Mouse (Mus musculus) monocyte, adult 5-6 weeks (primary cell): ENCODE results near the gene Tacr1. TPM values are rescaled to one million over a fixed set of nuclear protein-coding genes. Genes with fewer than 3 reads are reported as not detected.

Experiments
- ATAC-seq: fragments of 153-309, 156-312 bp; replicated peaks from 2 replicates; pipeline ENCODE4 v1.8.0; 2017; ENCODE audit warnings: mild to moderate bottlenecking; ENCODE audit not compliant: low TSS enrichment, insufficient number of reproducible peaks, severe bottlenecking, poor library complexity, low FRiP score
- total RNA-seq: library from RNA; stranded (forward); fragments of 200-1000, 200-491, 200-594 nt; gene quantifications from 3 replicates; pipeline ENCODE4 v1.2.3, GENCODE M21; 2017

Gene Tacr1
- total RNA-seq, 1 experiment from 2014 or later, result not detected

DNA sequence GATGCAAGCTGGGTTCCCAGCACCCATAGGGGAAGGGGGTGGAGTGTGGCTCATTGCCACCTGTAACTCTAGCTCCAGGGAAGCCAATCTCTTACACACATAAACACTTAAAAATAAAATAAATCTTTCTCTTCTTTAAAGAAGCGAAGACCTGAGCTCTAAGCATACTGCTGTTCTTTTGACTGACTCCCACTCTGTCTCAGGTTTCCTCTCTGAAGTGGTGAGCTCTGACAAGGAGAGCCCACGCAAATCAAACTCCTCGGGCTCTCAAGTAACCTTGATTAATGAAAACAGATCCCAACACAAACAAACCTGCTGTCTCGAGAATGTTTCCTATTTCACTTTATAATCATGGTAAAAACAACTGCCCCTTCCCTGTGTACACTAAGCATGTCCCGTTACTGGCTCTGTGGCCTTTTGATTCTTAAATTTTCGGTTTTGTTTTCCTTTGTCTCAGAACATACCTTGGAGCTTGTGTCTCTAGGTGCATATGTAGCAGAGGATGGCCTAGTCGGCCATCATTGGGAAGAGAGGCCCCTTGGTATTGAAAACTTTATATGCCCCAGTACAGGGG, 108.8 kb downstream of the Tacr1 start:
- ATAC-seq, result no peak

- ATAC-seq, result no peak
Observed at GRCm38 (mm10) chr6:82519626-82520025, 117.5 kb downstream of the Tacr1 start.

DNA sequence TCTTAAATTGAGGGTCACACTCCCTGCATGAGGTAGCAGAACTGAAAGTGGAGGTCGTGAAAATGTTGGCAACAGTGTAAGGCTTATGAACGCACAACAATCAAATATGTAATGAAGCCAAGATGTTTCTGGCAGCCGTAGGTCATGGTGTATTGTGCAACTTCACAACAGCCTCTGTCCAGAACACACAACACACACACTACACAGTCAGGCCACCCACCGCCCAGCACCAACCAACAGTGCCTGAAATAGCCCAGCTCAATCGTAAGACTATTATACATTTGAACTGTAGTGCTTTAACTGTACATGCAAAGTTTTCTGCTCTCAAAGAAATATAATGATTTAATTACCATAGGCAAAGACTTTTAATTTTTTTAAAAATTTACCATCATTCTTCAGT, 120.4 kb downstream of the Tacr1 start:
- ATAC-seq, result no peak

DNA sequence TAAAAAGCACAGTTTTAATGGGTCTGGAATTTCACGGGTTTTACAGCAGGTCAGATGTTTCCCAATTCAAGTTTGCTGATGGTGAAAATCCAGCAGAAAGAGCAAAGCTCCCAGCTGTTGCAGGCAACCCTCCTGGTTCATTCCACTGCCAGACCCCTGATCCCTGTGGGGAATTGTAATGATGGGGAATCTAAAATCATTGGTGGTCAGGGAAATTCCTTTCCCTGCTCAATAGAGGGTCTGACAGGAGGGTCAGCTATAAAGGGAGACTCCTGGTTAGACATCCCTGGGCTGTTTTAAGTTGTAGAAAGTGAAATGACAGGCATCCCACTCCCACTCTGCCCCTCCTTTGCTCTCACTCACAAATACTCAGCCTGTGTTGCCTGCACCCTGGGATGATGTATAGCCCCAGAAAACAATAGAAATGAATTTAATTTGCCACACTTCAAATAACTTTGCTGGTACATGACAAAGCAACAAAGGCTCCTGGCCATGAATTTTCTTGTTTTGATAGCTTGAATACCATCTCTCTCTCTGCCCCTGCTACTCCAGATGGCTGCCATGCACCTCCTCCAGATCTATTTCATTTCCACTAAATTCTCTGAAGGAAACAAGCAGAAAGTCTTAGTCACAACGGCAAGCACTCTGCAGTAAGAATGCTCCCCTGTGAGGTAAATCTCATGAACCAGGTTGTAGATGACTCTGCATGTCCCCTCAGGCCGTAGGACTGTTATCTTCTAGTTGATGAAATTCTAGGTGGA, 123.2 kb downstream of the Tacr1 start:
- no peak for ATAC-seq

DNA sequence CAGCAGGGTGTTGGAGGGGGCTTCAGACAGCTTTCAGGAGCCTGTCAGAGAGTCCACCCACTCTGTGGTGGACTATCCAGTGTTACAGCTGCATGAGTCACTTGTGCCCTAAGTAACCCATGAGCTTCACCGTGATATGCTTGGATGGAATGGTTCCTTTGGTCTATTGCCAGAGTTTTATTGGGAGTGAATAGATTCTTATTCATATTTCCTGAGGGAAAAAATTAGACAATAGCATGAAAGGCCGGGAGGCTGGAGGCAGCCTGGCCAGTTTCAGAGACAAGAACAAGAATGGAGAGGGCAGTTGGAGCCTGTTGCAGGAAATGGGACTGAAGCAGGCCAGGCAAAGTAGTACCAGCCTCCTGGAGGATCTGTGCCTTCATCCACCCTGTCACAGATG, 126.5 kb downstream of the Tacr1 start:
- no peak for ATAC-seq

- ATAC-seq, result no peak
Observed at GRCm38 (mm10) chr6:82536641-82537040, 134.5 kb downstream of the Tacr1 start.

DNA sequence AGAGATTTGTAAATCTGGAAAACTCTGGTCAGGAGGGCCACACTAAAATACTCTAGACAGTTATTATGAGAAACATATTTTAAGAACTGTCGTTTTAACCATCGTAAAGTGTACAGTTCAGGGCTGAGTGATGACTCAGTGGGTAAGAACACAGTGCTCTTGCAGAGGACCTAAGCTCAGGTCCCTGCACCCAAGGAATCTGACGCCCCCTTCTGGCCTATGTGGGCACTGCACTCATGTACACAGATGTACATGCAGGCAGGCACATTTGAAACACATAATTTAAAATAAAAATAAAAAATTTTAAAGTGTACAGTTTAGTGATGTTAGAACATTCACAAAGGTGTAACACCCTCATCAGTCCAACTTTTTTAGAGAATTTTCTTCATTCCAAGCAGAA, 147.1 kb downstream of the Tacr1 start:
- ATAC-seq, result no peak

DNA sequence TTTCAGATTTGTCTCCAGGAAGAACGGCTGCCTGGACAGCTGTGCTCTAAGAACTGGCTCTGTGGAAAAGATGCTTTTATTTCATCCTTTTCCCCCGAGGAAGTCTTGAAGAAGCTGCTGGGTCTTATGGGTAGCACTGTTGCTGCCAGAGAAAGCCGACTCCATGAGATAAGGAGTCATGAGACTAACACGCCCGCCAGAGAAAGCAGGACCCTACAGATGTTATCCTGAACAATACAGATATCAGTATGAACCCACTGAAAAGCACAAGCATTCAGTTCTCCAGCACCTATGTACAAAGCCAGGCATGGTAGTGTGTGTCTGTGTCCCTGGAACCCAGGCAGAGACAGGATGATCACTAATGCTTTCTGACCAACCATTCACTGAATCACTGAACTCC, 173.3 kb downstream of the Tacr1 start:
- ATAC-seq, result no peak

DNA sequence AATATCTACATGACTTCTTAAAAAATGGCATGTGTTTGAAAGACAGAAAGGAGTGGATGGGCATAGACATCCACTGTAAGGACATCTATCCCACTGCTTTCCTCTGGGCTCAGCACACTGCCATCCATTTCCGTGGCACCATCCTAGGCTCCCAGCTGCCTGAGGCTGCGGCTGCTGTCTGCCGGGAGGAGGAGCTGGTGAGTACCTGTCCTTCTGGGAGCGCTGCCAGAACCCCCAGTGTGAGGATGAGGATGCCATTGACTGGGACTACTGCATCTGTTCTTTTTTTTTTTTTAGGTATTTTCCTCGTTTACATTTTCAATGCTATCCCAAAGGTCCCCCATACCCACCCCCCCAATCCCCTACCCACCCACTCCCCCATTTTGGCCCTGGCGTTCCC, 183.3 kb downstream of the Tacr1 start:
- ATAC-seq, result no peak

- no peak for ATAC-seq
Observed at GRCm38 (mm10) chr6:82589387-82589786, 187.3 kb downstream of the Tacr1 start.

- ATAC-seq, result no peak
Observed at GRCm38 (mm10) chr6:82595461-82596090, 193.4 kb downstream of the Tacr1 start.

DNA sequence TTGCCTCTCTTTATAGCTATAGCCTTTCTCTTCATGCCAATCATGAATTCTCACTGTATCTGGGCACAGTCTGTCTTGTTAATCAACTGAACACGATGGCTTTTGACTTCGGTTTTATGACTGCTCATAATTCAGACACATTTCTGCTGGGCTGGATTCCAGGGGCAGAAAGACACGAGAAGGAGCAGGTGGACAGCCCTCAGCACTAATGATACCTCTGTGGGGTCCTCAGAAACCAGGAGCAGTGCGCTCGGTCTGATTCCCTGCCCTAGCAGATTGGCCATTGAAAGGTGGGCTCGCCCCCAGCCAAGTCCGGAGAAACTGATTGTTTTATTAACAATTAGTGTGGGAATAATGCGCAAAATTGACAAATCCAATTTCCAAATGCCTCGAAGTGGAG, 201.1 kb downstream of the Tacr1 start:
- ATAC-seq, result no peak

DNA sequence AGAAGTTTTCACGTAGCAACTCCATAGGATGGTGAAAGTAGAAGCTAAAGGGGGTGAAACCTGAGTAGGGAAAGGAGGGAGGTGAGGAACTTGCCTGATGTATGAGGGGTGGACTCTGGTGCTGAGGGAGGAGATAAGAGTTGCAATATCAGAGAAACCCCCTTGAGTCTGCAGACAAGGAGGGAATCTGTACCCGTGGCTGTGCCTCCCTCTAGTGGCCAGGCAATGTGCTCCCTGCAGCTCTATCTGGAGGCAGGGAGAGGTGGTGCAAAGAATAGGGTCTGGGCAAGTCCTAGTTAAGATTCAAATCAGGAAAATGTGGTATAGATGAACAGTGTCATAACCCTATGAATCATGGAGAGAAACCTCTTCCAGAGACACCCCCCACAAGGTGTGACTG, 201.5 kb downstream of the Tacr1 start:
- ATAC-seq, result no peak

GRCm38 (mm10) chr6:82604791-82605190, 202.7 kb downstream of the Tacr1 start:
- no peak for ATAC-seq

DNA sequence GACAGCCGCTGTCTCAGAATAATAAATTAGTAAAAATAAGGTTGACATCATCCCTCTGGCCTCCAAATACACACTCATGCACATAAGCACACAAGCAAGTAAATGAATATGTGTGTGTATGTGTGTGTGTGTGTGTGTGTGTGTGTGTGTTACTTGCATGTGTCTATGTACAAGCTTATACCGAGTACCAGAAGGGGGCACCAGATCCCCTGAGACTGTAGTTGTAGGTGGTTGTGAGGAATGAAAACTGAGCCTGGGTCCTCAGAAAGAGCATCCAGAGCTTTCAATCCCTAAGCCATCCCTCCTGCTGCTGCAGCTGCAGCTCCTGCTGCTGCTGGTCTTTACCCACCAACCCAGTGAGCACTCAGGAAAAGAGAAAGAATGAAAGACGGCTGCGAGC, 206.6 kb downstream of the Tacr1 start:
- no peak for ATAC-seq

GRCm38 (mm10) chr6:82609339-82609926, 207.3 kb downstream of the Tacr1 start:
- ATAC-seq, result no peak
